Mouse (Mus musculus) gastrocnemius, postnatal 14 days (tissue): ENCODE results near the gene Rpl27. TPM values are rescaled to one million over a fixed set of nuclear protein-coding genes. Genes with fewer than 3 reads are reported as not detected.
A peak's percentile ranks its signal among the peaks of the same experiment; 100 is the strongest.
"Not testable (repeated sequence)": the region's sequence is repeated elsewhere in the genome, so short reads cannot be mapped to it uniquely, and the experiment has no call there.

Experiments
- DNase-seq: peaks from one replicate; pipeline ENCODE4 v3.0.0; 2021; ENCODE audit warnings: mixed read lengths
- intact Hi-C: fragments of 180-260 bp; cut with DNase I; formaldehyde crosslinking; loops from one replicate; pipeline ENCODE4 v1.15.1; 2025; ENCODE audit warnings: low total_unique reads
- total RNA-seq, 2 experiments: library from RNA; stranded (reverse); gene quantifications; 2 replicates each; pipeline ENCODE4 v1.2.3; 2021

The Rpl27 gene
- total RNA-seq, 2 experiments from 2014 or later: 50.3 to 61.5 TPM

DNA sequence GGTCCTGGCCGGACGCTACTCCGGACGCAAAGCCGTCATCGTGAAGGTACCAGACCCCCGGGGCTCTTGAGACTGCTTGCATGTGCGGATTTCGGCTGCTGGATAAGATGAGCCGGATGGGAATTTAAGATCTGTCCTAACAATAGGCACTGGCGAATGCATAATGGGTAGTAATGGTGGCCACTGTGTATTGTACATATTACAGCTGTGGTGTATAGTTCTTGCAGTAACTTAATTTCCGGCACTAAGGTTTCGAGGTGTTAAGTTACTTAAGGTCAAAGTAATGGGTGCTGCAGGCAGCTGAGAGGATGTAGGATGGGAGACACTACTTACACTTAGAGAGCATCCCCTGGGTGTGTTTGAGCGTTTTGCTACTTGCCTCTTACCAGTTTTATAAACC, 662 bp downstream of the Rpl27 start:
- no peak for DNase-seq
- intact Hi-C loops: no loop called here

DNA sequence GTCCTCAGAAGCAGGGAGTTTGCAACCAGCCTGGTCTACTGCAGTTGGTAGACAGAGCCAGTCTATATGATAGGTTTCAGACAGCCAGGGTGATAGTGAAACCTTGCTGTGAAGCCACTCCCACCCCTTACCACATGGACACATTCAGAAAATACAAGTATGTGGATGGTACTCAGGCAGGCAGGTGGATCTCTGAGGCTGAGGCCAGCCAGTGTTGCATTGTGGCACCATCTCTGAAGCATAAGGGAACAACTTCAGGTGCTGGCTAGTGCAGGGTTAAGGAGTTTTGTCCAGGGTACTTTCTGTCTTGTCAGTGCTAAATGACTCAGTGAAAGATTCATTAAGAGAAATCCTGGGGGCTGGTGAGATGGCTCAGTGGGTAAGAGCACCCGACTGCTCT, 4.2 kb downstream of the Rpl27 start:
- no peak for DNase-seq
- intact Hi-C loops: no loop called here

DNA sequence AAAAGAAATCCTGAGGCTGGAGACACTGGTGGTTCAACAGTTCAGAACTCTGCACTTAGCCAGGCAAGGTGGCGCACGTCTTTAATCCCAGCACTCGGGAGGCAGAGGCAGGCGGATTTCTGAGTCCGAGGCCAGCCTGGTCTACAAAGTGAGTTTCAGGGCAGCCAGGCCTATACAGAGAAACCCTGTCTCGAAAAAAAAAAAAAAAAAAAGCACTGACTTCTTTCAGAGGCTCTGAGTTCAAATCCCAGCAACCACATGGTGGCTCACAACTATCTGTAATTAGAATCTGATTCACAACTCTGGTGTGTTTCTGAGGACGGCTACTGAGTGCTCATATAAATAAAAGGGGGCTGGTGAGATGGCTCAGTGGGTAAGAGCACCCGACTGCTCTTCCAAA, 4.8 kb downstream of the Rpl27 start:
- DNase-seq, intact Hi-C loops: not testable (repeated sequence)

DNA sequence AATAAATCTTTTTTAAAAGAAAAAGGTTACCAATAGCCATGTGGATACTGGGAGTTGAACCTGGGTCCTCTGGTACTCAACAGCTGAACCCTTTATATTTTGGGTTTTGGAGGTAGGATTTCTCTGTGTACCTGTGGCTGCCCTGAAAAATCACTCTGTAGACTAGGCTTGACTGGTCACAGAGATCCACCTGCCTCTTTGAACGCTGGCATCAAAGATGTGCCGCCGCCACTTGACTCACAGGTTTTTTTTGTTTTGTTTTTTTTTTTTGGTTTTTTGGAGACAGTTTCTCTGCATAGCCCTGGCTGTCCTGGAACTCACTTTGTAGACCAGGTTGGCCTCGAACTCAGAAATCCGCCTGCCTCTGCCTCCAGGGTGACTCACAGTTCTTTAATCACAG, 5.7 kb downstream of the Rpl27 start:
- intact Hi-C loops: no loop called here
- DNase-seq: no peak

DNA sequence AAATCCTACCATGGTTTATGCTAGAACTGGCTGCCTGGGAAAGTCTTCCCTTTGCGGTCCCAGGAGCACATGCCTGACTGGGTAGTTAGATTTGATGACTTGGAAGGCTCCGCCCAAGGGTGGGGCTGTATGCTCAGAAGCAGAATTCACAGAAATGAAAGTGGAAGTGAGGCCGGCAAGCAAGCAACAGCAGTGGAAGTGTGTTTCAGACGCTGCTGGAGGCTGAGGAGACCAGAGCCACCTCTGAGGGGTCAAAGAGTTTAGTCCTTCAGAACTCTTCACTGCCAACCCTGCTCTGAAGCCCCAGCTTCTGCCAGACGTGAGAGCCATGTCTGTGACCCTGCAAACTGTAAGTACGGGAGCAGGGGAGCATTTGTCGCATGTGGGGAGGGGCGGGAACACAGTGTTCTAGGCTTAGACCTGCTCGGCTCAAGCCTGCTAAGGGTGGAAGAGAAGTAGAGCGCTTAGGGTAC, 6.2 kb downstream of the Rpl27 start, which contains the start of gene Ifi35:
Gene Ifi35, plus strand, starts transcription at position 134 of the 473 bp plus-strand sequence.
- intact Hi-C loops: no loop called here
- DNase-seq: peak; percentile 75

DNA sequence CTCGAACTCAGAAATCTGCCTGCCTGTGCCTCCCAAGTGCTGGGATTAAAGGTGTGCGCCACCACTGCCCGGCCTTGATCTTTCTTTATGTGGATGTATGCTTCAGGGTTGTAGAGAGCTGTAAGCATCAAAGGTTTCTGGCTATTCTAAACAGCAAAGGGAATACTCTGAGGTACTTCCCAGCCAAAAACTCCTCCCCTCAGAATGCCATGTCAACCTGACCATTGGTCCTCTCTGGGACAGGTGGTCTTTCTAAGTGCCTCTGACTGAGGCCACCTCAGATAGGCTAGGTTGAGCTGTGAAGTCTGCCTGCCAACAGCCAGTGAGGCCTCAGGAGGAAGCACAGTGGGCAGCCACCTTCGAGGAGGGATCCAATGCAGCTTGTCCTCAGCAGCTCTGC, 6.8 kb downstream of the Rpl27 start:
- intact Hi-C loops: no loop called here
- no peak for DNase-seq

DNA sequence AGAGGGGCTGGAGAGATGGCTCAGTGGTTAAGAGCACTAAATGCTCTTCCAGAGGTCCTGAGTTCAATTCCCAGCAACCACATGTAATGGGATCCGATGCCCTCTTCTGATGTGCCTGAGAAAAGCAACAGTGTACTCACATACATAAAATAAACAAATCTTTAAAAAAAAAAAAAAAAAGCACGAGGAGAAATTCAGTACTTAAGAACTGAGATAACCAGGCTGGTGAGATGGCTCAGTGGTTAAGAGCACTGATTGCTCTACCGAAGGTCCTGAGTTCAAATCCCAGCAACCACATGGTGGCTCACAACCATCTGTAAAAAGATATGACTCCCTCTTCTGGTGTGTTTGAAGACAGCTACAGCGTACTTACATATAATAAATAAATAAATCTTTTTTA, 7.5 kb downstream of the Rpl27 start:
- intact Hi-C loops, DNase-seq: not testable (repeated sequence)

GRCm38 (mm10) chr11:101450394-101450793, 8.3 kb downstream of the Rpl27 start:
- DNase-seq: no peak
- intact Hi-C loops: loop anchor here (10.0 kb wide), 1 partner anchor 1544 kb away; no protein-coding TSS in a partner anchor

DNA sequence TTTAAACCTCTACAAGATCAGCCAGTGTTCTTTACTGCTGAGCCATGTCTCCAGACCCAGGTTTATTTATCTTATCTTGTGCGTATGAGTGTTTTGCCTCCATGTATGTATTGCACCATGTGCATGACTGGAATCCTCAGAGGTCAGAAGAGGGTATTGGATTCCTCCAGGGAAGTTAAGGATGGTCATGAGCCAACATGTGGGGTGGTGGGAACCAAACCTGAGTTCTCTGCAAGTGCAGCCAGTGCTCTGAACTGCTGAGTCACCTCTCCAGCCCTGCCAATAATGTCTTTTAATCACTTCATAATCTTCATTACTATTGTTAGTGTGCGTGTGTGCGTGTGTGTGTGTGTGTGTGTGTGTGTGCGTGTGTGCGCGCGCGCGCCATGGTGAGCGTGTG, 9.4 kb downstream of the Rpl27 start:
- intact Hi-C loops: loop anchor here (10.0 kb wide), 1 partner anchor 1543 kb away; no protein-coding TSS in a partner anchor
- no peak for DNase-seq

GRCm38 (mm10) chr11:101452093-101452774, 10.1 kb downstream of the Rpl27 start:
- no peak for DNase-seq
- intact Hi-C loops: loop anchor here (10.0 kb wide), 1 partner anchor 1543 kb away; no protein-coding TSS in a partner anchor

- intact Hi-C loops: loop anchor here (10.0 kb wide), 1 partner anchor 1540 kb away; no protein-coding TSS in a partner anchor
- no peak for DNase-seq
These were observed 12.6 kb downstream of the Rpl27 start for GRCm38 (mm10) chr11:101454702-101455101.

GRCm38 (mm10) chr11:101455627-101456026, 13.5 kb downstream of the Rpl27 start:
- intact Hi-C loops: loop anchor here (10.0 kb wide), 1 partner anchor 1539 kb away; no protein-coding TSS in a partner anchor
- DNase-seq: no peak

DNA sequence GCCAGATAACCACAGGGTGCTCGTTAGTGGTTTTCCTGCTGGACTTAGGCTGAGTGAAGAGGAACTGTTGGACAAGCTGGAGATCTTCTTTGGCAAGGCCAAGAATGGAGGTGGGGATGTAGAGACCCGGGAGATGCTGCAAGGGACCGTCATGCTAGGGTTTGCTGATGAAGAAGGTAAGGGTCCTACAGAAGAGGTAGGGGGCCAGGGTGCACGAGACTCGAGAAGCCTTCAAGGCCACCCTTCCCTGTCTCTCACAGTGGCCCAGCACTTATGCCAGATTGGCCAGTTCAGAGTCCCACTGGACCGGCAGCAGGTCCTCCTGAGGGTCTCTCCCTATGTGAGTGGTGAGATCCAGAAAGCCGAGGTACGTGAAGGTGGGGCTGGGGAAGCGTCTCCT, 15.5 kb downstream of the Rpl27 start:
- DNase-seq: no peak
- intact Hi-C loops: loop anchor here (10.0 kb wide), 1 partner anchor 1537 kb away; no protein-coding TSS in a partner anchor

DNA sequence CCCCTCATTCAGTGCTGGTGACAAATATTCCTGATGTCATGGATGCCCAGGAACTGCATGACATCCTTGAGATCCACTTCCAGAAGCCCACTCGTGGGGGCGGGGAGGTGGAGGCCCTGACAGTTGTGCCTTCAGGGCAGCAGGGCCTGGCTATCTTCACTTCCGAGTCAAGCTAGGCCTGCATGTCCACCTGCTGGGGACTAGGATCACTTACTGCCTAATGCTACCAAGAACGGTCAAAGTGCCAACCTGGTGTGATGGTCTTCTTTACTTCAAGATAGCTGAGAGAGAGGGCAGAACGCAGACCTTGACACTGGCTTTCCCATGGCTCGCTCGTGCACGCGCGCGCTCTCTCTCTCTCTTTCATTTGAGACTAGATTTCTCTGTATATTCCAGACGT, 16.1 kb downstream of the Rpl27 start:
- no peak for DNase-seq
- intact Hi-C loops: loop anchor here (10.0 kb wide), 1 partner anchor 1537 kb away; no protein-coding TSS in a partner anchor

DNA sequence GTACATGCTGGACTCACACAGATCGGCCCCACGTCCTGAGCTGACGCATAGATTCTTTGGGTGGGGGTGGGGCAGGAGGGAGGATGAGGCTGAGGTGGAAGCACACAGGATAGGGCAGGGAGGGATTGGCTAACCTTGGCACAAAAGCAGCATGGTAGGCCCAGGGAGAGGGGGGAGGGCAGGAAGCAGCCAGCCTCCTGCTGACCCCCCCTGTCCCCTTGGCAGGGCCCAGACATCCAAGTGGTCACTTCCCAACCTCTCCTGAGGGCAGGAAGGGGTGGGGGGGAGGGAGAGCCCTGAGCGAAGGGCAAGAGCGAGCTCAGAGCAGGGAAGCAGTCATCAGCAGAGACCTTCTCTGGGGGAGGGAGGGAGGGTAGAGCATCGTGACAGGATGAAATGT, 17.6 kb downstream of the Rpl27 start:
- DNase-seq: no peak
- intact Hi-C loops: loop anchor here (10.0 kb wide), 1 partner anchor 1535 kb away; no protein-coding TSS in a partner anchor

GRCm38 (mm10) chr11:101460321-101460720, 18.2 kb downstream of the Rpl27 start:
- intact Hi-C loops: no loop called here
- no peak for DNase-seq

DNA sequence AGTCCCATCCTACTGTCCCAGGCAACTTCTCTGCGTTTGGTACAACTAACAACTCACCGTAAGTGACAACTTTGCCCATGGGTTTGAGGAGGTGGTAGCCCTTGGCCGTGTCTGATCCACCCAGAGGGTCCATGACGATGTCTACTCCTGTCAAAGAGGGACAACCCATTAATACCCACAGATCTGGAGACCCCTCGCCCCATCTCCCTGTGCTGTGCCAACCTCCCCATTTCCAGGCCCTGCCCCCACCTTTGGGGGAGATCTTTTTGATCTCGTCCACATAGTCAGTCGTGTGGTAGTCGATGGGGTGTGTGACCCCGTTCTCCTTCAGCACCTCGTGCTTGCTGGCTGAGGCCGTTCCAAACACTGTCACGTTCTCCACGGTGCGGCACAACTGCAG, 20.0 kb downstream of the Rpl27 start:
- DNase-seq: no peak
- intact Hi-C loops: no loop called here

DNA sequence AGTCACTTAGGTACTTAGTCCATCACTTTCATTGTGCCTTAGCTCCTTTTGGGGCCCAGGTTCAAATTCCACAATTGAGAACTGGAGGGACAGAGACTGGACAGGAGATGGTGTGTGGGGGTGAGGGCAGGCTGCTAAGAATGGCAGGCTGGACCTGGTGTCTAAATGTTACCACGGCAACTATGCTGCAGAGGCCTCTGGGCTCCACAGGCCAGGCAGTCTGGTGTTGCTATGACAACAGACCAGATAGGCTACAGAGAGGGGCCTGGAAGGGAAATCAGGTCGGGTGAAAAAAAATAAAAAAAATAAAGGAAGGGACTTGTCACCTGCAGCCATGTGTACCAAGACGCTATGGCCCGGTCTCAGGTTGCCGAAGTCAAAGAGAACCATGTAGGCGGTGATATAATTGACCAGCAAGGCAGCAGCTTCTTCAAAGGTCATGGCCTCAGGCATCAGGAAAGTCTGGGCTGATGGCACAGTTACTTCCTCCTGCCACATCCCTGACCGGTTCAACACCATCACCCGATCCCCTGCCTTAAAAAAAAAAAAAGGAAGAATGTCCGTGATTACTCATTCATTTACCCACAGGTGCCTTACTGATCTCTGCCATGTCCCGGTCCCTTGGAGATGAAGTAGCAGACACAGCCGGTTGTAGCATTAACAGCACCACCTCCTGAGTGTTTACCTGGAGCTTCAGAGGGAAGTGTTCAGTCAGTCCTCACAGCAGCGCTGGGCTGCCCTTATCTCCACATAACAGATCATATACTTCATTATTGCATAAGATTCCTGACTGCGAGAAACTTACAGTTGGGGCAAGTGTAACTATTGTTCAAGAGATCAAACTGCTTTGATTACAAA, 20.7 kb downstream of the Rpl27 start:
- DNase-seq: no peak
- intact Hi-C loops: no loop called here

- intact Hi-C loops: no loop called here
- peak; percentile 21 for DNase-seq
These were observed 22.4 kb downstream of the Rpl27 start, which contains the start of gene Rnd2 for GRCm38 (mm10) chr11:101464211-101465100. TSS of gene Rnd2 (plus strand) at chr11:101464999.
